Mouse (Mus musculus) lung, adult 2 months (tissue): Measurements from ENCODE around the gene Ncoa5.

Experiments used
- CTCF ChIP-seq: fragments of 200-500 bp; IDR thresholded peaks from 2 replicates; pipeline ENCODE4 v1.5.1; 2011; ENCODE audit warnings: mild to moderate bottlenecking, low read length, control low read depth; ENCODE audit not compliant: insufficient read depth
- POLR2A ChIP-seq: fragments of 200-500 bp; IDR thresholded peaks from 2 replicates; pipeline ENCODE4 v1.6.1; 2011; ENCODE audit warnings: low read depth, mild to moderate bottlenecking, control low read depth, low read length, borderline replicate concordance; ENCODE audit errors: extremely low read depth

- no peak for TF ChIP-seq POLR2A
- no peak for TF ChIP-seq CTCF
Measured at GRCm38 (mm10) chr2:165020490-165020889, 14.2 kb downstream of the Ncoa5 start.
